Mouse (Mus musculus): ENCODE results near the gene Itgb7.

DNA sequence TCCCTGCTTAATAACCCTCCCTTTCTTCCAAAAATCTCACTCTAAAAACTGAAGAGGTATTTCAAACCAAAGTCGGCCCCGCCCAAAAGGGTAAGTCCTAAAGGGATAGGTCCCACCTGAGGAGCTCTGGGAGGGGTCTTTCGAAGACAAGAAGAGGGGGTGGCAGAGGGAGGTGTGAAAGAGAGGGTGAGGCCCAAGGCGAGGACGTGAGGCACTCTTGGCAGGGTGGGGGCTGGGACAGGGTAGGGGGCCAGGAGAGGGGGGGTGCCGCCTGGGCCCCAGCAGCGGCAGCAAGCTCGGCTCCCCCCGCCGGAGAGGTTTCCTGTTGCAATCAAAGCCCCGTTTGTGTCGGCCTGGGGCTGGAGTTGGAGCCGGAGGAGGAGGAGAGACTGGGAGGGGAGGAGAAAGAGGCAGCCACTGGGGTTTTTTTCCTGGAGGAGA lies 17.5 kb upstream of the Itgb7 start:
- no peak for TF ChIP-seq CTCF (IDR thresholded peaks at IDR 0.05; ENCODE audit: low read depth, low read length)
- TF ChIP-seq POLR2A (IDR thresholded peaks at IDR 0.05; ENCODE audit: extremely low read depth, insufficient read depth, low read length), result no peak
